Mouse (Mus musculus) C2C12 (cell line): ENCODE measurements around the gene Bcl6. TPM values are rescaled to one million over a fixed set of nuclear protein-coding genes. Genes with fewer than 3 reads are reported as not detected.

Experiments
- H3K27me3 ChIP-seq: one replicate; pipeline ENCODE4 v1.6.1; 2011; ENCODE audit not compliant: control insufficient read depth, insufficient read depth, insufficient read length
- H3K36me3 ChIP-seq: one replicate; pipeline ENCODE4 v1.6.1; 2011; ENCODE audit not compliant: control insufficient read depth, insufficient read depth
- H3K4me3 ChIP-seq: one replicate; pipeline ENCODE4 v1.5.1; 2011; ENCODE audit warnings: mild to moderate bottlenecking, control low read depth; ENCODE audit not compliant: poor library complexity, insufficient read depth, severe bottlenecking
- H3K79me2 ChIP-seq: one replicate; pipeline ENCODE4 v1.6.1; 2011; ENCODE audit not compliant: control insufficient read depth, insufficient read depth
- H3K79me3 ChIP-seq: one replicate; pipeline ENCODE4 v1.6.1; 2011; ENCODE audit warnings: low read depth, control low read depth
- H3ac ChIP-seq: one replicate; pipeline ENCODE3; 2011; ENCODE audit warnings: low read depth; ENCODE audit not compliant: control insufficient read depth, insufficient read length
- CEBPB ChIP-seq: IDR thresholded peaks from one replicate; pipeline ENCODE4 v1.6.1; 2011; ENCODE audit warnings: low read depth, mild to moderate bottlenecking, control low read depth, moderate library complexity
- CTCF ChIP-seq: IDR thresholded peaks from one replicate; pipeline ENCODE4 v1.5.1; 2011; ENCODE audit not compliant: control insufficient read depth, insufficient read depth, insufficient read length
- FOSL1 ChIP-seq: IDR thresholded peaks from one replicate; pipeline ENCODE4 v1.8.0; 2011; ENCODE audit warnings: mild to moderate bottlenecking, low read length; ENCODE audit not compliant: poor library complexity, insufficient read depth, severe bottlenecking
- MAX ChIP-seq: IDR thresholded peaks from one replicate; pipeline ENCODE4 v1.6.1; 2011; ENCODE audit warnings: mild to moderate bottlenecking, control low read depth
- MYOD1 ChIP-seq: IDR thresholded peaks from one replicate; pipeline ENCODE4 v1.6.1; 2011; ENCODE audit warnings: low read depth; ENCODE audit not compliant: control insufficient read depth, insufficient read length
- MYOG ChIP-seq: IDR thresholded peaks from one replicate; pipeline ENCODE4 v1.6.1; 2011; ENCODE audit not compliant: control insufficient read depth, insufficient read length; ENCODE audit errors: extremely low read depth
- USF1 ChIP-seq: IDR thresholded peaks from one replicate; pipeline ENCODE4 v1.6.1; 2011; ENCODE audit warnings: low read depth, mild to moderate bottlenecking, control low read depth, moderate library complexity
- polyA plus RNA-seq: library from polyadenylated mRNA; unstranded; fragments of >200 nt; fragmentation: generic; extraction: Trizol; gene quantifications from one replicate; pipeline ENCODE4 v1.2.1, GENCODE M21; 2012; ENCODE audit warnings: missing spikeins

Gene Bcl6
- polyA plus RNA-seq, 1 experiment: 6.2 TPM

GRCm38 (mm10) chr16:23972901-23973300, 15.8 kb downstream of the Bcl6 start:
- no peaks in the 10 kb centered on the region for H3K79me2 ChIP-seq
- no peak overlapping the region for H3K4me3 ChIP-seq
- H3ac ChIP-seq: no peak overlapping the region
- H3K79me3 ChIP-seq: peaks cover 1% of the 10 kb centered on the region
- H3K36me3 ChIP-seq: peaks cover 96% of the 10 kb centered on the region
- TF ChIP-seq FOSL1 (no peak), CTCF (no peak), MYOD1 (no peak), MAX (no peak), CEBPB (no peak), MYOG (no peak), USF1 (no peak)
- H3K27me3 ChIP-seq: no peaks in the 10 kb centered on the region

GRCm38 (mm10) chr16:23972126-23972740, 16.4 kb downstream of the Bcl6 start:
- TF ChIP-seq FOSL1 (no peak), USF1 (no peak), MYOD1 (no peak), CEBPB (no peak), CTCF (no peak), MYOG (no peak), MAX (no peak)

GRCm38 (mm10) chr16:23969919-23970318, 18.7 kb downstream of the Bcl6 start:
- no peak for TF ChIP-seq MYOD1
- TF ChIP-seq CTCF: no peak
- TF ChIP-seq USF1: no peak
- no peak for TF ChIP-seq FOSL1
- TF ChIP-seq CEBPB: no peak
- no peak for TF ChIP-seq MAX
- TF ChIP-seq MYOG: no peak

More at GRCm38 (mm10) chr16:23972126-23972740, 16.4 kb downstream of the Bcl6 start:
- H3K79me2 ChIP-seq: no peaks in the 10 kb centered on the region
- no peak overlapping the region for H3K4me3 ChIP-seq
- peaks cover 96% of the 10 kb centered on the region for H3K36me3 ChIP-seq
- H3ac ChIP-seq: no peak overlapping the region
- no peaks in the 10 kb centered on the region for H3K79me3 ChIP-seq
- no peaks in the 10 kb centered on the region for H3K27me3 ChIP-seq

GRCm38 (mm10) chr16:23968888-23969287, 19.8 kb downstream of the Bcl6 start:
- Histone ChIP-seq H3K4me3 (no peak overlapping the region), H3K36me3 (peaks cover 94% of the 10 kb centered on the region), H3ac (no peak overlapping the region), H3K79me2 (no peaks in the 10 kb centered on the region), H3K27me3 (no peaks in the 10 kb centered on the region), H3K79me3 (no peaks in the 10 kb centered on the region)
- TF ChIP-seq USF1 (no peak), CTCF (no peak), MAX (no peak), FOSL1 (no peak), MYOD1 (no peak), MYOG (no peak), CEBPB (no peak)

More at GRCm38 (mm10) chr16:23969919-23970318, 18.7 kb downstream of the Bcl6 start:
- no peaks in the 10 kb centered on the region for H3K79me2 ChIP-seq
- H3K36me3 ChIP-seq: peaks cover 95% of the 10 kb centered on the region
- no peaks in the 10 kb centered on the region for H3K79me3 ChIP-seq
- H3ac ChIP-seq: no peak overlapping the region
- no peak overlapping the region for H3K4me3 ChIP-seq
- no peaks in the 10 kb centered on the region for H3K27me3 ChIP-seq

- H3K27me3 ChIP-seq: no peaks in the 10 kb centered on the region
- H3K4me3 ChIP-seq: no peak overlapping the region
- TF ChIP-seq MAX: no peak
- TF ChIP-seq USF1: no peak
- TF ChIP-seq MYOD1: no peak
- no peak for TF ChIP-seq CTCF
- TF ChIP-seq MYOG: no peak
- no peak for TF ChIP-seq CEBPB
- no peak for TF ChIP-seq FOSL1
- no peak overlapping the region for H3ac ChIP-seq
- H3K79me2 ChIP-seq: no peaks in the 10 kb centered on the region
- H3K79me3 ChIP-seq: no peaks in the 10 kb centered on the region
- H3K36me3 ChIP-seq: peaks cover 78% of the 10 kb centered on the region
Measured at GRCm38 (mm10) chr16:23967301-23967700, 21.4 kb downstream of the Bcl6 start.

GRCm38 (mm10) chr16:23966066-23966465, 22.6 kb downstream of the Bcl6 start:
- Histone ChIP-seq H3K4me3 (no peak overlapping the region), H3ac (no peak overlapping the region), H3K36me3 (peaks cover 65% of the 10 kb centered on the region), H3K79me3 (no peaks in the 10 kb centered on the region), H3K79me2 (no peaks in the 10 kb centered on the region), H3K27me3 (no peaks in the 10 kb centered on the region)
- TF ChIP-seq MYOD1 (no peak), CTCF (no peak), MAX (no peak), USF1 (no peak), CEBPB (no peak), MYOG (no peak), FOSL1 (no peak)
